Mouse (Mus musculus): ENCODE data around the gene Ccdc148. TPM values are rescaled to one million over a fixed set of nuclear protein-coding genes. Genes with fewer than 3 reads are reported as not detected.

The Ccdc148 gene
- polyA plus RNA-seq, 1 experiment from 2014 or later = 3.0 TPM

DNA sequence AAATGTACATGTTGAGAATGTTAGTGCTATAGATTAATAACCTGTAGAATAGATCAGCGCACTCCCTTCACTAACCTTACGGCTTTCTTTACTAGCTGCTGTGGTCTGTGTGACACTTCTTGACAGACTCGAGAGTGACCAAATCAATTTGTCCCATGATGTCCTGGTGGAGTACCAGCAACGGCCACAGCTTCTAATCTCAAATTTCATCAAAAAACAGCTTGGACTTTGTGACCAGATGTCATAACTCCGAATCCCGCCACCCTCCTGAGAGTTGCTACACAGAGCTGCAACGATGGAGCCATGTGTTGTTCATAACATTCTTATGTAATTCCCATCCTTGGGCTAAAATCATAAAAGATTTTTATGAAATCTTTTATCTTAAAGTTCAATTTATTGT, 370.5 kb downstream of the Ccdc148 start:
- ATAC-seq = no peak
- Histone ChIP-seq H3K4me3 (no peak overlapping the region), H3K9ac (no peak overlapping the region), H3K36me3 (ENCODE audit: poor library complexity, severe bottlenecking) (no peaks in the 10 kb centered on the region), H3K4me1 (peaks cover 15% of the 10 kb centered on the region; the same call in 1 of the 2 replicates), H3K9me3 (replicated peaks) (no peaks in the 10 kb centered on the region), H3K27ac (no peak overlapping the region), H3K27me3 (no peaks in the 10 kb centered on the region), H3K4me2 (no peak overlapping the region)
- 91% methylated on average over 7 of the region's 7 CpGs for WGBS

GRCm38 (mm10) chr2:58787360-58787759, 373.1 kb downstream of the Ccdc148 start:
- 27% methylated on average over 7 of the region's 7 CpGs for WGBS
- peak; percentile 50 for ATAC-seq
- Histone ChIP-seq H3K9ac (no peak overlapping the region), H3K27ac (no peak overlapping the region), H3K36me3 (ENCODE audit: poor library complexity, severe bottlenecking) (no peaks in the 10 kb centered on the region), H3K4me2 (no peak overlapping the region; the same call in 1 of the 2 replicates), H3K9me3 (replicated peaks) (no peaks in the 10 kb centered on the region), H3K4me1 (peaks cover 15% of the 10 kb centered on the region; the same call in 1 of the 2 replicates), H3K4me3 (no peak overlapping the region), H3K27me3 (no peaks in the 10 kb centered on the region)

DNA sequence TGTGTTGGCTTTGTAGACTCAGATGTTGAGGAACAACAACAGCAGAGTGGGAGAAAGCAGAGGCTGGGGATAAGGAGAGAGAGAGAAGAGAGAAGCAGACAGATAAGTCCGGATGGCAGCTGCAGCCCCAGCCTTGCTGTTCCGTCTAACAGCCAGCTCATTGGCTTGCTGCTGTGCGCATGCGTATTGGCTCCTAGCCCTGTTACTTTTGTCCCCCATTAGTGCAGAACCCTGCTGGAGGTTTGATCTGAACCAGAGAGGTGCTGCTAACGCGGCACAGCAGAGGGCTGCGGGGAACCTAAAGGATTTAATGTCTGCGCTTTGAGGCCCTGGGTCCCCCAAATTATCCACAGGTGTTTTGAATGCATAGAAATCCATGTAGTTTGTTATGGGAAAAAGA, 373.8 kb downstream of the Ccdc148 start:
- Histone ChIP-seq H3K4me2 (no peak overlapping the region), H3K4me1 (peaks cover 15% of the 10 kb centered on the region; the same call in 1 of the 2 replicates), H3K27me3 (no peaks in the 10 kb centered on the region), H3K9me3 (replicated peaks) (no peaks in the 10 kb centered on the region), H3K27ac (peak overlapping the region; percentile 6; the same call in 1 of the 2 replicates), H3K36me3 (ENCODE audit: poor library complexity, severe bottlenecking) (no peaks in the 10 kb centered on the region), H3K9ac (no peak overlapping the region), H3K4me3 (no peak overlapping the region)
- peak; percentile 66 for ATAC-seq
- 61% methylated on average over 8 of the region's 8 CpGs for WGBS

GRCm38 (mm10) chr2:58786177-58786576, 374.3 kb downstream of the Ccdc148 start:
- 88% methylated on average over 3 of the region's 3 CpGs for WGBS
- H3K27me3 ChIP-seq = no peaks in the 10 kb centered on the region
- no peak for ATAC-seq
- H3K9ac ChIP-seq = no peak overlapping the region
- H3K4me3 ChIP-seq = no peak overlapping the region
- H3K36me3 ChIP-seq (ENCODE audit: poor library complexity, severe bottlenecking) = no peaks in the 10 kb centered on the region
- no peak overlapping the region for H3K4me2 ChIP-seq
- H3K9me3 ChIP-seq (replicated peaks) = no peaks in the 10 kb centered on the region
- H3K27ac ChIP-seq = no peak overlapping the region
- H3K4me1 ChIP-seq = peaks cover 15% of the 10 kb centered on the region; the same call in 1 of the 2 replicates

DNA sequence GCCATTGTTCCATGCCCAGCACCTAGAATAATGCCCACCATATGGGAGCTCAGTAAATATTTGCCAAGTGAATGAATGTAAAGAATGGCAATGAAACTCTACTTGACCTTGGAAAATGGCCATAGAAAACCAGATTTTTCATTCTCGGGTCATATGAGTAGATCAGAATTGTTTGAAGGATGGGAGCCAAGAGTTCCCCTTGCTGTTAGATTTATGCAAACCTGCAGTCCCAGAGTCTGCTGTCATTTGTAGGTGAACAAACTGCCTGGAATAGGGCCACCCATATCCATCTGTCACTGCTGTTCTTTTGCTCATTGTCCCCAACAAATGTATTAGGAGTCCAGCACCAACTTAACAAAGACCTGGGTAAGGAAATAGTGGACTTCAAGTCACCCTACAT, 377.0 kb downstream of the Ccdc148 start:
- Histone ChIP-seq H3K4me3 (no peak overlapping the region), H3K9me3 (replicated peaks) (no peaks in the 10 kb centered on the region), H3K9ac (no peak overlapping the region), H3K36me3 (ENCODE audit: poor library complexity, severe bottlenecking) (no peaks in the 10 kb centered on the region), H3K4me1 (peaks cover 15% of the 10 kb centered on the region; the same call in 1 of the 2 replicates), H3K27ac (no peak overlapping the region), H3K4me2 (no peak overlapping the region), H3K27me3 (no peaks in the 10 kb centered on the region)
- 48% methylated on average over 1 of the region's 1 CpGs for WGBS
- ATAC-seq = no peak

GRCm38 (mm10) chr2:58778986-58779495, 381.4 kb downstream of the Ccdc148 start:
- H3K9ac ChIP-seq = no peak overlapping the region
- WGBS = 89% methylated on average over 3 of the region's 3 CpGs
- H3K4me1 ChIP-seq = peaks cover 9% of the 10 kb centered on the region
- no peaks in the 10 kb centered on the region for H3K36me3 ChIP-seq (ENCODE audit: poor library complexity, severe bottlenecking)
- no peak overlapping the region for H3K4me2 ChIP-seq
- no peak for ATAC-seq
- no peaks in the 10 kb centered on the region for H3K27me3 ChIP-seq
- H3K27ac ChIP-seq = no peak overlapping the region
- H3K9me3 ChIP-seq (replicated peaks) = no peaks in the 10 kb centered on the region
- H3K4me3 ChIP-seq = no peak overlapping the region

GRCm38 (mm10) chr2:58773833-58774232, 386.6 kb downstream of the Ccdc148 start:
- Histone ChIP-seq H3K9me3 (replicated peaks) (no peaks in the 10 kb centered on the region), H3K27me3 (no peaks in the 10 kb centered on the region), H3K36me3 (ENCODE audit: poor library complexity, severe bottlenecking) (no peaks in the 10 kb centered on the region), H3K4me3 (no peak overlapping the region), H3K9ac (no peak overlapping the region), H3K4me1 (peaks cover 14% of the 10 kb centered on the region), H3K27ac (no peak overlapping the region), H3K4me2 (no peak overlapping the region)
- WGBS = 66% methylated on average over 9 of the region's 9 CpGs
- ATAC-seq = peak; percentile 84

Other genes with a start within 250 kb of the Ccdc148 start
- 19.7 and 22.3 TPM in 2 replicates for gene Pkp4, start 167 bp upstream of the Ccdc148 start, polyA plus RNA-seq (2015; fragmentation: Nextera tagmentation; extraction: Ambion mirVana)